Mouse (Mus musculus): ENCODE measurements around the gene Cat. TPM values are rescaled to one million over a fixed set of nuclear protein-coding genes. Genes with fewer than 3 reads are reported as not detected.

Cat gene
- polyA plus RNA-seq, 1 experiment = 49.1 TPM

GRCm38 (mm10) chr2:103483289-103483985 is 1.5 kb downstream of the Cat start:
- DNase-seq = no peak
- H3K4me3 ChIP-seq (replicated peaks; ENCODE audit: insufficient read depth, low read depth, low read length) = no peak overlapping the region
- H3K27me3 ChIP-seq (ENCODE audit: control insufficient read depth, insufficient read depth, low read length) = no peaks in the 10 kb centered on the region
- WGBS = 87% methylated on average over 7 of the region's 7 CpGs
- no peak overlapping the region for H3K27ac ChIP-seq (ENCODE audit: insufficient read depth, low read length)
- H3K4me1 ChIP-seq (ENCODE audit: control insufficient read depth, insufficient read depth, low read length) = no peaks in the 10 kb centered on the region
- TF ChIP-seq POLR2A (IDR thresholded peaks at IDR 0.05; ENCODE audit: borderline replicate concordance, insufficient read depth, low read length) (no peak), CTCF (IDR thresholded peaks at IDR 0.05; ENCODE audit: borderline replicate concordance, insufficient read depth, low read depth, low read length) (no peak)

DNA sequence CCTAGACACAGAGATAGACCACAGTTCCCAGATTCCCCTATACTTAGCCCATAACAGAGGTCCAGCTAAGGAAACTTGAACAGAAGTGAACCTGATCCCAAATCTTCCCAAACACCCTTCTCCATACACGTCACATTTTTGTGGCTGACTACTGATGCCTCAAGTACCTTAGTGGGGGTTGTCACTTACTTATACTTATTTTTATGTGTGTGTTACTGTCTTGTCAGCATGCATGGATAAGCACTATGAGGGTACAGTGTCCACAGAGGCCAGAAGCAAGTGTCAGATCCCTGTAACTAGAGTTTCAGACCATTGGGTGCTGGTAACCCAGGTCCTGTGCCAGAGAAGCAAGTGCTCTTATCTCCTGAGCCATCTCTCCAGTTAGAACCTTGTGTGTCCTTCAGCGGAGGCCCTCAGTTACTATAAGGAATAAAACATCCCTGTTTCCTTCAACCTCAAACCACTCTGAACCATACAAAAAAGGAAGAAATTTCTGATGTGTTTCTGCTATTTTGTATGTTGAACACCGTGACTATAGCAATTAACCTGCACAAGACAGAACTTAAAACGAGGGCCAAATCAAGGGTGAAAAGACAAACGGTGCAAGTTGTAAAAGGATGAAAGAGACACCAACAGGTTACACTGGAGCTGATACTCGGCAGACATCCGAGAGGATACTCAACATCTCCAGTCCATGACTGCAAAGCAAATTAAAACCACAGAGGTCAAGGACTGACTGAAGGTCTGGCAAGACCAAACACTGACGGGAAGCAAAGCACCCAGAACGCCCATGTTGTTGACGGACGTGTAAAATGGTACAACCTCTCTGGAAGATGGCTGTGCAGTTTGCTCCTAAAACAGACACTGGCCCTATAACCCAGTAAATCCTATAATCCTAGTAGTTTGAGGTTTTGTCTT is 3.4 kb downstream of the Cat start:
- 89% methylated on average over 11 of the region's 11 CpGs for WGBS
- Histone ChIP-seq H3K4me1 (ENCODE audit: control insufficient read depth, insufficient read depth, low read length) (no peaks in the 10 kb centered on the region), H3K27me3 (ENCODE audit: control insufficient read depth, insufficient read depth, low read length) (no peaks in the 10 kb centered on the region), H3K27ac (ENCODE audit: insufficient read depth, low read length) (no peak overlapping the region), H3K4me3 (replicated peaks; ENCODE audit: insufficient read depth, low read depth, low read length) (no peak overlapping the region)
- DNase-seq = no peak
- TF ChIP-seq CTCF (IDR thresholded peaks at IDR 0.05; ENCODE audit: borderline replicate concordance, insufficient read depth, low read depth, low read length) (no peak), POLR2A (IDR thresholded peaks at IDR 0.05; ENCODE audit: borderline replicate concordance, insufficient read depth, low read length) (no peak)

- H3K4me1 ChIP-seq (ENCODE audit: control insufficient read depth, insufficient read depth, low read length) = no peaks in the 10 kb centered on the region
- TF ChIP-seq CTCF (IDR thresholded peaks at IDR 0.05; ENCODE audit: borderline replicate concordance, insufficient read depth, low read depth, low read length) = no peak
- no peak for TF ChIP-seq POLR2A (IDR thresholded peaks at IDR 0.05; ENCODE audit: borderline replicate concordance, insufficient read depth, low read length)
- no peaks in the 10 kb centered on the region for H3K27me3 ChIP-seq (ENCODE audit: control insufficient read depth, insufficient read depth, low read length)
- H3K4me3 ChIP-seq (replicated peaks; ENCODE audit: insufficient read depth, low read depth, low read length) = no peak overlapping the region
- no peak for DNase-seq
- 94% methylated on average over 4 of the region's 4 CpGs for WGBS
- H3K27ac ChIP-seq (ENCODE audit: insufficient read depth, low read length) = no peak overlapping the region
These were observed 4.1 kb downstream of the Cat start for GRCm38 (mm10) chr2:103480871-103481270.

- no peak overlapping the region for H3K27ac ChIP-seq (ENCODE audit: insufficient read depth, low read length)
- no peaks in the 10 kb centered on the region for H3K4me1 ChIP-seq (ENCODE audit: control insufficient read depth, insufficient read depth, low read length)
- TF ChIP-seq POLR2A (IDR thresholded peaks at IDR 0.05; ENCODE audit: borderline replicate concordance, insufficient read depth, low read length) (no peak), CTCF (IDR thresholded peaks at IDR 0.05; ENCODE audit: borderline replicate concordance, insufficient read depth, low read depth, low read length) (no peak)
- DNase-seq = no peak
- WGBS = 82% methylated on average over 8 of the region's 8 CpGs
- H3K4me3 ChIP-seq (replicated peaks; ENCODE audit: insufficient read depth, low read depth, low read length) = no peak overlapping the region
- H3K27me3 ChIP-seq (ENCODE audit: control insufficient read depth, insufficient read depth, low read length) = no peaks in the 10 kb centered on the region
These were observed 4.7 kb downstream of the Cat start for GRCm38 (mm10) chr2:103480240-103480639.

DNA sequence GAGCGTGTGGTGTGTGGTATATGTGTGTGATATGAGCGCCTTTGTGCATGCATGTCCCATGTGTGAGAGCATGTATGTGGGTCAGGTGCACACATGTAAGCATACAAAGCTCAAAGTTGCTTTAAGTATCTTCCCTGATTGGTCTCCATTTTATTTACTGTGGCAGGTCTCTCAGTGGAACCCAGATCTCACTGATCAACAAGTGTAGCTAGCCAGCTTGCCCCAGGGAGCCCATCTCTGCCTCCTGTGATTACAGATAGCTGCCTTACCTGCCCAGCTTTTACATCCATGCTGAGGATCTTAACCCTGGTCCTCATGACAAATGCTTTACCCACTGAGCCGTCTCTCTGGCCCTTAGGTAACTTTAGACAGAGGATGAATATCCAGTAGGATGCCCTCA is 6.6 kb downstream of the Cat start:
- H3K4me3 ChIP-seq (replicated peaks; ENCODE audit: insufficient read depth, low read depth, low read length) = no peak overlapping the region
- TF ChIP-seq CTCF (IDR thresholded peaks at IDR 0.05; ENCODE audit: borderline replicate concordance, insufficient read depth, low read depth, low read length) (no peak), POLR2A (IDR thresholded peaks at IDR 0.05; ENCODE audit: borderline replicate concordance, insufficient read depth, low read length) (no peak)
- H3K27me3 ChIP-seq (ENCODE audit: control insufficient read depth, insufficient read depth, low read length) = no peaks in the 10 kb centered on the region
- WGBS = 96% methylated on average over 3 of the region's 3 CpGs
- no peaks in the 10 kb centered on the region for H3K4me1 ChIP-seq (ENCODE audit: control insufficient read depth, insufficient read depth, low read length)
- no peak overlapping the region for H3K27ac ChIP-seq (ENCODE audit: insufficient read depth, low read length)
- DNase-seq = no peak

DNA sequence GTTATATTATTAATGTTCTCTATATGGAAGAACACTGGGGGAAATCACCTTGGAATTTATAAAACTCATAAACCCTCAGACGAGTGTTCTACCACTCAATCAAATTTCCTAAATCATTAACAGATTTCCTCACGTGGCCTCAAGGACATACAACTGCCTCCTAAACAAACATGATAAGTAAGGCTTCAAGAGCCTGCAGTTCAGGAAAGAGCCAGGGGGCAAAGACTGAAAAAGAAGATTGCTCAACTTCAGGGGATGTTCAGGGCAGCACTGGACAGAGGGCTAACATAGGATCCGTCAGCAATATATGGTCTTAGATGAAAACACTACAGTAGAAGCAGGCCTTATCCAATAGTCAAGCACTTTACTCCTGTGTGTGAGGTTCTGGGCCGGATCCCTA is 7.5 kb downstream of the Cat start:
- Histone ChIP-seq H3K27ac (ENCODE audit: insufficient read depth, low read length) (no peak overlapping the region), H3K4me1 (ENCODE audit: control insufficient read depth, insufficient read depth, low read length) (no peaks in the 10 kb centered on the region), H3K4me3 (replicated peaks; ENCODE audit: insufficient read depth, low read depth, low read length) (no peak overlapping the region), H3K27me3 (ENCODE audit: control insufficient read depth, insufficient read depth, low read length) (no peaks in the 10 kb centered on the region)
- no peak for TF ChIP-seq POLR2A (IDR thresholded peaks at IDR 0.05; ENCODE audit: borderline replicate concordance, insufficient read depth, low read length)
- TF ChIP-seq CTCF (IDR thresholded peaks at IDR 0.05; ENCODE audit: borderline replicate concordance, insufficient read depth, low read depth, low read length) = no peak
- WGBS = 91% methylated on average over 4 of the region's 4 CpGs
- DNase-seq = no peak

DNA sequence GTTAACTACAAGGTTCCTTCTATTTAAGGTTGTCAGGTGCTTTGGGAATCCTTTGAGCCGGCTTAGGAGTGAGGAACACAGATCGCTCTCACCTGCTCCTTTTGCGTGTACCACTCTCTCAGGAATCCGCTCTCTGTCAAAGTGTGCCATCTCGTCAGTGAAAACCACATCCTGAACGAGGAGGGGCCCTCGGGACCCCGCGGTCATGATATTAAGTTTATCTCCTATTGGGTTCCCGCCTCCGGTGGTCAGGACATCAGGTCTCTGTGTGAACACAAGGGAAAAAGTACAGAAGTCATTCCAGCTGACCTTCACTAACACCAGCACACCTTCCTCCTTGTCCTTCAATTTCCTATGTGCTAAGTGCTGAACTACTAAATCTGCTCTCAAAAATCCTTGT is 8.3 kb downstream of the Cat start:
- 90% methylated on average over 11 of the region's 11 CpGs for WGBS
- Histone ChIP-seq H3K4me3 (replicated peaks; ENCODE audit: insufficient read depth, low read depth, low read length) (no peak overlapping the region), H3K27ac (ENCODE audit: insufficient read depth, low read length) (no peak overlapping the region), H3K27me3 (ENCODE audit: control insufficient read depth, insufficient read depth, low read length) (no peaks in the 10 kb centered on the region), H3K4me1 (ENCODE audit: control insufficient read depth, insufficient read depth, low read length) (no peaks in the 10 kb centered on the region)
- DNase-seq = no peak
- TF ChIP-seq CTCF (IDR thresholded peaks at IDR 0.05; ENCODE audit: borderline replicate concordance, insufficient read depth, low read depth, low read length) (no peak), POLR2A (IDR thresholded peaks at IDR 0.05; ENCODE audit: borderline replicate concordance, insufficient read depth, low read length) (no peak)

Data from cerebellum, adult 2 months (tissue).